Mouse (Mus musculus) forebrain, embryonic 16.5 days (tissue): ENCODE results near the gene Mgat5. TPM values are rescaled to one million over a fixed set of nuclear protein-coding genes. Genes with fewer than 3 reads are reported as not detected.

Source experiments
- ATAC-seq: fragments of 200-750 bp; cut with Nextera tagmentation; 2 replicates; pipeline ENCODE4 v1.8.0; 2017; ENCODE audit warnings: mild to moderate bottlenecking, moderate library complexity
- H3K27ac ChIP-seq: fragments of 300-500 bp; sonication (generic); 2 replicates; pipeline ENCODE4 v1.5.1; 2014; ENCODE audit warnings: low read length, control low read depth
- H3K27me3 ChIP-seq: fragments of 300-500 bp; sonication (generic); replicated peaks from 2 replicates; pipeline ENCODE4 v1.6.1; 2014; ENCODE audit warnings: low read length; ENCODE audit not compliant: control insufficient read depth, insufficient read depth
- H3K36me3 ChIP-seq: fragments of 300-500 bp; sonication (generic); 2 replicates; pipeline ENCODE4 v1.6.1; 2014; ENCODE audit not compliant: control insufficient read depth, insufficient read depth
- H3K4me1 ChIP-seq: fragments of 300-500 bp; sonication (generic); replicated peaks from 2 replicates; pipeline ENCODE4 v1.6.1; 2014; ENCODE audit warnings: low read length; ENCODE audit not compliant: control insufficient read depth, insufficient read depth
- H3K4me2 ChIP-seq: fragments of 300-500 bp; sonication (generic); 2 replicates; pipeline ENCODE4 v1.6.1; 2014; ENCODE audit warnings: mild to moderate bottlenecking, low read length, control low read depth
- H3K4me3 ChIP-seq: fragments of 300-500 bp; sonication (generic); replicated peaks from 2 replicates; pipeline ENCODE4 v1.5.1; 2014; ENCODE audit warnings: mild to moderate bottlenecking, low read length, control low read depth
- H3K9ac ChIP-seq: fragments of 300-500 bp; sonication (generic); replicated peaks from 2 replicates; pipeline ENCODE4 v1.6.1; 2014; ENCODE audit warnings: low read depth, low read length, control low read depth
- H3K9me3 ChIP-seq: fragments of 300-500 bp; sonication (generic); 2 replicates; pipeline ENCODE4 v1.6.1; 2016; ENCODE audit warnings: low read length; ENCODE audit not compliant: control insufficient read depth
- WGBS: fragments of 180-500 bp; shearing (Covaris S2); extraction: QIAGEN DNeasy Blood & Tissue Kit; methylation state at CpG from one replicate; pipeline ENCODE4 v1.1.7; 2014; 5-methylcytosine and 5-hydroxymethylcytosine counted together
- polyA plus RNA-seq: library from polyadenylated mRNA; unstranded; fragments of >200 nt; fragmentation: Nextera tagmentation; extraction: Ambion mirVana; gene quantifications from 2 replicates; pipeline ENCODE4 v1.2.1, GENCODE M21; 2015

Gene Mgat5
- polyA plus RNA-seq, 1 experiment from 2014 or later, result 14.8 TPM

DNA sequence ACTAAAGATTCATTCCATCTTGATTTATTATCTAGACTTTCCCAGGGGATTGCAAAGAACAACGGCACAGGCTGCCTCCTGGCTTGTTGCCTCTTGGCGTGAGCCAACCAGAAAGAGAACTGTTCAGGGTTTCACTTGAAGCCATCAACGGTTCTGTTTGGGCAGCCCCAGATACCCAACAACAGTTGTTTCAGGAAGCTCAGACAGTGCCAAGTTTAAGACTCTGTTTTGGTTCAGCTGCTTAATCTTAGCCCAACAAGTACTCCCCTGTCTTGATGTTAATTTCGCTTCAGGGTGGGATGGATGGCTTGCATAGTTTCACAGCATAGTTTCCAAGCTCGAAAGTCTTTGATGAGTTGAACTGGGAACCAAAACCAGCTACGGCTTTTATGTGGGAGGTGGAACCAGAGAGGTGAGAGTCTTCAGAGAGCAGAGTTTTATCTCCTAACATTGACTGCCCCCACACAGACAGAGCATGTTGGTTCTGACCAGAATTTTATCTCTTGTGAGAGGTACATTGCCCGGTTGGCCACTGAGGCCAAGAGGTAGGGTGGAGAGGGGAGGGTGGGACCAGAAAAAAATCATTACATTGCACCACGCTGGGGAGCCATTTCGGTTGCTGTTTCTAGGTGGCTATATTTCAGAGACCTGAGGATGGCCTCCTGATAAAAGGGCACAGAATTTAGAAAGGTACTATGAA, 144.0 kb downstream of the Mgat5 start:
- Histone ChIP-seq H3K4me3 (no peak overlapping the region), H3K27ac (no peak overlapping the region), H3K9me3 (no peaks in the 10 kb centered on the region), H3K9ac (no peak overlapping the region), H3K4me2 (no peak overlapping the region), H3K4me1 (no peaks in the 10 kb centered on the region; the same call in 1 of the 2 replicates), H3K27me3 (no peaks in the 10 kb centered on the region), H3K36me3 (no peaks in the 10 kb centered on the region)
- no peak for ATAC-seq
- 72% methylated on average over 9 of the region's 9 CpGs for WGBS

DNA sequence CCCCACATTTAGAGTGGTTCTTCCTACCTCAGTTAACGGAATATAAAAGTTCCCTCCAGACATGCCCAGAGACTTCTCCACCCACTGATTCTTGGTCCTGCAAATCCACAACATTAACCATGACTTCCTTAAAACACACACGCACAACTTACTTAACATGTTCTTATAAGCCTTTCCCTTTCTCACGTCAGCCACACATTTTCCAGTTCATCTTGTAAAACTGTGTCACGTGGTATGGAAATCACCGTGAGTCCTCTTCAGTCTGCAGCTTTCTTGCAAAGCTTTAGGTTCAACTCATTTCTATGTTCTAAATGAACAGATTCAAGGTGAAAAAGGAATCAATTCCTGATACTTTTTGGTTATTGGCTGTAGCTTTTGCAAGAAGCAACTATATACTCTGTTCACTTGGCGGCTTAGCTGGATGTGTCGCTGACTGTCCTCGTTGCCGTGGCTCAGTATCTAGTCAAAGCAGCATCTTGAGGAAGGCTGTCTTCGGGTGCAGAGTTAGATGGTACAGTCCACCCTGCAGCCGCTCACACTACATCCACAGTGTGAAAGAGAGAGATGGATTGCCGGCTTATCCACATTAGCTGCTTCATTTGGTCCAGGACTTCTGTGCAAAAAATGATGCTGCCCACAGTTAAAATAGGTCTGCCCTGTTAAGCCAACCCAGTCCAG, 146.7 kb downstream of the Mgat5 start:
- H3K4me1 ChIP-seq, result no peaks in the 10 kb centered on the region; the same call in 1 of the 2 replicates
- no peak overlapping the region for H3K27ac ChIP-seq
- 90% methylated on average over 12 of the region's 12 CpGs for WGBS
- H3K4me3 ChIP-seq, result no peak overlapping the region
- H3K27me3 ChIP-seq, result no peaks in the 10 kb centered on the region
- H3K4me2 ChIP-seq, result no peak overlapping the region
- H3K9me3 ChIP-seq, result no peaks in the 10 kb centered on the region
- ATAC-seq, result no peak
- no peak overlapping the region for H3K9ac ChIP-seq
- H3K36me3 ChIP-seq, result no peaks in the 10 kb centered on the region

DNA sequence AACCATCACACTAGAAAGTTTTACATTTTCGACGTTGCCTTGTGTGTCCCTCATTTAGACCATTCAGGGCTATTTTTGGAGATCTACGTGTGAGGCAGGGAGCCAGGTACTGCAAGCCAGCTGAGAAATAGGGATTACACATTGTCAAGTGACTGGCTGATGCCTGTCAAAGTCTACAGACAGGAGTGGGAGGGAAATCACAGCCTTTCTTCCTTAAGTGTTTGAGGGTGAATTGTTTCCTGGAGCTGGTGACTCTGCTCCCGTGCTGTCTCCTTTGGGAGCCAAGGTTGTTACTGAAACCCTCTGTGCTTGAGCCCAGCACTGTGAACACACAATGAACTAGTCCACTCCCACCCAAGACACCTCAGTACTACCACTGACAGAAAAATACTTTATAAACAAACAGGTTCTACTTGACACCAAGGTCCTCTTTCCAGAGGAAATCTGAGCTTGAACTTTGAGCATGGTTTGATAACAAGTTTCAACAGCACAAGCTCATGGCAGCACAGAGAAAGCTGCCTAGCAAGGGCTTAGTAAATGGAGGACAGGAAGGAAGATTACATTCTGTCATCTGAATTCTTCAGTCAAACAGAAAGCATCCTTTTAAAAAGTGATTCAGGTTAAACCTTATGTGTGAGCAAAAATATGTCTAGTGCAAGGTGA, 147.4 kb downstream of the Mgat5 start:
- ATAC-seq, result no peak
- Histone ChIP-seq H3K36me3 (no peaks in the 10 kb centered on the region), H3K27ac (no peak overlapping the region), H3K27me3 (no peaks in the 10 kb centered on the region), H3K4me3 (no peak overlapping the region), H3K4me1 (no peaks in the 10 kb centered on the region; the same call in 1 of the 2 replicates), H3K4me2 (no peak overlapping the region), H3K9ac (no peak overlapping the region), H3K9me3 (no peaks in the 10 kb centered on the region)
- 62% methylated on average over 4 of the region's 4 CpGs for WGBS

DNA sequence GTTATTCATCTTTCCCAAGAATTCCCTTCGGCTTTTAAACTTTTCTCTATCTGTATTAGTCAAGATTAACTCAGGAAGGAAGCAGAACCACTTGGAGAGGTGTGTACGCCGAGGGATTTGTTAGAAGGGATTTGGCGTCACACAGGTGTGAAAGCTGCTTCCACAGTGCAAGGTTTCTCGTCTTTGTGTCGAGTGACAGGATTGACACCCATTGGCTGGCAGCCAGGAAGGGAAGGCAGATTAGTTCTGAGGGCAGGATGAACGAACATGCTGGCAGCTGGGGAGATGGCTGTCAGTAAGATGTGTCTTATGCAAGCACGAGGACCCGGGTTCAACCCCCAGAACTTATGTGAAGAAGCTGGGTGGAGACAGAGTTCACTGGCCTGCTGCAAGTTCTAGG, 148.6 kb downstream of the Mgat5 start:
- WGBS, result 37% methylated on average over 9 of the region's 9 CpGs
- Histone ChIP-seq H3K9me3 (no peaks in the 10 kb centered on the region), H3K4me3 (no peak overlapping the region), H3K4me1 (no peaks in the 10 kb centered on the region; the same call in 1 of the 2 replicates), H3K36me3 (no peaks in the 10 kb centered on the region), H3K4me2 (no peak overlapping the region), H3K27ac (no peak overlapping the region), H3K27me3 (no peaks in the 10 kb centered on the region), H3K9ac (no peak overlapping the region)
- ATAC-seq, result peak; percentile 42

DNA sequence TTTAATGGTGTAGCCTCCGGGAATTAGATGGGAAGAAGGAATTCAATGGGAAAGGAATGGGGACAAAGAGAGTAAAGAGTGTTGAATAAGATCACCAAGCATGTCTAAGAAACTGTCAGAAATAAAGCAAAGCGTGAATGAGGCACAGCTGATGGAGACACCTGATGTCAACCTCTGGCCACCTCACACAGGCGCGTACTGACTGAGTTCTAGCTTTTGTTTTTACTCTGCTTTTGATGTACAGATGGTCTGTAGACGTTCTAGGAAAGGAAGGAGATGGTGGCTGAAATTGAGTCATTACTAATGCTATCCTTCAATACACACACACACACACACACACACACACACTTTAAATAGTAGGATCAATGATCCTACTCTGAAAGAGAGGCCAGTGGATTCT, 149.3 kb downstream of the Mgat5 start:
- Histone ChIP-seq H3K4me3 (no peak overlapping the region), H3K27ac (no peak overlapping the region), H3K36me3 (no peaks in the 10 kb centered on the region), H3K9ac (no peak overlapping the region), H3K27me3 (no peaks in the 10 kb centered on the region), H3K4me2 (no peak overlapping the region), H3K4me1 (no peaks in the 10 kb centered on the region), H3K9me3 (no peaks in the 10 kb centered on the region)
- WGBS, result 64% methylated on average over 5 of the region's 5 CpGs
- no peak for ATAC-seq

DNA sequence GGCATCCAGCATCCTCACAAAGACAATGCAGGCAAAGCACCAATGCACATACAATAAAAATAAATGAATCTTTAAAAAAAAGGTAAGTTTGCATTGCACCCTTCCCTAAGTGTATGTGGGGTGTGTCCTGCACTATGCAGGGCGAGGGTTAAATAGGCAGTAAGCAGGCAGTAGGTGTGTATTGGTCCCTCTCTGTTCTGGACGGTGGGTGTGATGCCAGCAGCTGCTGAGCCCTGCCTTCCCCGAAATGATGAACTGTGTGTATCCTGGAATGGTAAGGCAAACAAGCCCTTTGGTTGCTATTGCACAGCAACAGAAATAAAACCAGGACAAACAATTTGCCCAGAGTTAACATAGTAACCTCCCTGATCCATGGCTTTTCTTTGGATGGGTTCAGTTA, 150.2 kb downstream of the Mgat5 start:
- no peak overlapping the region for H3K9ac ChIP-seq
- H3K9me3 ChIP-seq, result no peaks in the 10 kb centered on the region
- no peaks in the 10 kb centered on the region for H3K36me3 ChIP-seq
- no peak for ATAC-seq
- H3K4me2 ChIP-seq, result no peak overlapping the region
- no peak overlapping the region for H3K27ac ChIP-seq
- no peaks in the 10 kb centered on the region for H3K4me1 ChIP-seq
- WGBS, result 87% methylated on average over 3 of the region's 3 CpGs
- H3K27me3 ChIP-seq, result no peaks in the 10 kb centered on the region
- no peak overlapping the region for H3K4me3 ChIP-seq

DNA sequence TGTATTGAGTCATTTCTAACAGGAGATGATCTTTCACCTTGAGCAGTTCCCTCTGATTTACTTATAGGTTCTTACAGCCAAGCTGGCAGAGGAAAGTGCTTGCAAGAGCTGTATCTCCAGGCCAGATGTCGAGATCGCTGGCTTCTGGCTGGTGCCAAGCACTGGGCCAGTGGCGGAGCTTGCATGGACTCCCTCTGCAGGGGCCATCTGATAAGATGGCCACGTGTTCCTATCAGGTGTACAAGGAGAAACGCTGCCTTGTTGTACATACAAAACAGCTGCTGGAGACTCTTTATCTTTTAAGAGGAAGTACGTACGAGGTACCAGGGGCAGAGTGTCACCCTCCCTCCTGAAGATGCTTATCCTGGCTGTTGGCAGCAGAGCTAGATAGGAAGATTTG, 158.8 kb downstream of the Mgat5 start:
- WGBS, result 88% methylated on average over 7 of the region's 7 CpGs
- H3K9ac ChIP-seq, result no peak overlapping the region
- no peak overlapping the region for H3K27ac ChIP-seq
- no peaks in the 10 kb centered on the region for H3K4me1 ChIP-seq
- no peak overlapping the region for H3K4me3 ChIP-seq
- H3K4me2 ChIP-seq, result no peak overlapping the region
- ATAC-seq, result no peak
- no peaks in the 10 kb centered on the region for H3K27me3 ChIP-seq
- H3K9me3 ChIP-seq, result no peaks in the 10 kb centered on the region
- peaks cover 5% of the 10 kb centered on the region; the same call in 1 of the 2 replicates for H3K36me3 ChIP-seq

DNA sequence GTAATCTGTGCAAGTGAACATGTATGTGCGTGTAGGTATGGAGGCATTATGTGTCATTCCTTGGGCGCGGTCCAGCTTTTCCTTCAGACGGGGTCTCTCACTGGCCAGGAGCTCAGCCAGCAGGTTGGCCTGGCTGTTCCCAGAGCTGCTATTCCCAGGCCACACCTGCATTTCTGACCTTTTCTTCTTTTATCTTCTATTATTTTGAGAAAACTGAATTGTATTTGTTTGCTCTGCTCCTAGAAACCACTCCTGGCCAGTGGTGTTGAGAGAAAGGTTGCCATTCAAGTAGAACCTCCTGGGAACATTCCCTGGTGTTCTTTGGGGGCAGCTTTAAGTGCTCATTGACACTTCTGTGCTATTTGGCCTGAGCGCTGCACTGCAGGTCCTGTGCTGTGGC, 160.9 kb downstream of the Mgat5 start:
- no peaks in the 10 kb centered on the region for H3K4me1 ChIP-seq
- no peak for ATAC-seq
- H3K4me2 ChIP-seq, result no peak overlapping the region
- H3K36me3 ChIP-seq, result peaks cover 5% of the 10 kb centered on the region; the same call in 1 of the 2 replicates
- H3K4me3 ChIP-seq, result no peak overlapping the region
- no peak overlapping the region for H3K9ac ChIP-seq
- WGBS, result 85% methylated on average over 5 of the region's 5 CpGs
- H3K27ac ChIP-seq, result no peak overlapping the region
- H3K9me3 ChIP-seq, result no peaks in the 10 kb centered on the region
- H3K27me3 ChIP-seq, result no peaks in the 10 kb centered on the region

DNA sequence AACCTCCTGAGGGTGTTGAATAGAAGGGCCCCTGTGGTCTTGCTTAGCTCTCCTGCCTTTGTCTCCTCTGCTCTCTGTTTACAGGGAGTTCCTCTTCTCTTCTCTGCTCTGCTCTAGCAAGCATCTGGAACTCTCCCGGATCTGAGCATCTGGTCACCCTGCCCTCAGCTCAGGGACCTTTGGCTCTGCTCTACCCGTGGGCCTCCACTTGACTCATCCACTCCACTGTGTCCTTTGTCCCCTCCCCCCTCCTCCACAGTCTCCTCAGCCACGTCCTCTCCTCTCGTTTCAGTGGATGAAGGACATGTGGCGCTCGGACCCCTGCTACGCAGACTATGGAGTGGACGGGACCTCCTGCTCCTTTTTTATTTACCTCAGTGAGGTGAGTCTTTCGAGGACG, 161.3 kb downstream of the Mgat5 start:
- 68% methylated on average over 10 of the region's 10 CpGs for WGBS
- no peak overlapping the region for H3K4me2 ChIP-seq
- peaks cover 5% of the 10 kb centered on the region; the same call in 1 of the 2 replicates for H3K36me3 ChIP-seq
- H3K9ac ChIP-seq, result no peak overlapping the region
- no peaks in the 10 kb centered on the region for H3K9me3 ChIP-seq
- no peak overlapping the region for H3K27ac ChIP-seq
- no peak for ATAC-seq
- no peaks in the 10 kb centered on the region for H3K27me3 ChIP-seq
- no peaks in the 10 kb centered on the region for H3K4me1 ChIP-seq
- H3K4me3 ChIP-seq, result no peak overlapping the region
